Mouse (Mus musculus): Measurements from ENCODE around the gene Dmxl2. TPM values are rescaled to one million over a fixed set of nuclear protein-coding genes. Genes with fewer than 3 reads are reported as not detected.
A peak's percentile ranks its signal among the peaks of the same experiment; 100 is the strongest.

Gene Dmxl2
- polyA plus RNA-seq, 1 experiment, result 34.5 TPM

GRCm38 (mm10) chr9:54342026-54342425 is 159.4 kb downstream of the Dmxl2 start:
- H3K4me1 ChIP-seq (ENCODE audit: control insufficient read depth, insufficient read depth, low read length), result no peaks in the 10 kb centered on the region
- H3K4me3 ChIP-seq (ENCODE audit: insufficient read depth, low read length), result no peak overlapping the region
- no peak overlapping the region for H3K27ac ChIP-seq (ENCODE audit: insufficient read depth, low read depth, low read length)
- TF ChIP-seq CTCF (IDR thresholded peaks at IDR 0.05; ENCODE audit: low read depth, low read length), result no peak
- no peak for TF ChIP-seq POLR2A (IDR thresholded peaks at IDR 0.05; ENCODE audit: borderline replicate concordance, low read depth, low read length)

DNA sequence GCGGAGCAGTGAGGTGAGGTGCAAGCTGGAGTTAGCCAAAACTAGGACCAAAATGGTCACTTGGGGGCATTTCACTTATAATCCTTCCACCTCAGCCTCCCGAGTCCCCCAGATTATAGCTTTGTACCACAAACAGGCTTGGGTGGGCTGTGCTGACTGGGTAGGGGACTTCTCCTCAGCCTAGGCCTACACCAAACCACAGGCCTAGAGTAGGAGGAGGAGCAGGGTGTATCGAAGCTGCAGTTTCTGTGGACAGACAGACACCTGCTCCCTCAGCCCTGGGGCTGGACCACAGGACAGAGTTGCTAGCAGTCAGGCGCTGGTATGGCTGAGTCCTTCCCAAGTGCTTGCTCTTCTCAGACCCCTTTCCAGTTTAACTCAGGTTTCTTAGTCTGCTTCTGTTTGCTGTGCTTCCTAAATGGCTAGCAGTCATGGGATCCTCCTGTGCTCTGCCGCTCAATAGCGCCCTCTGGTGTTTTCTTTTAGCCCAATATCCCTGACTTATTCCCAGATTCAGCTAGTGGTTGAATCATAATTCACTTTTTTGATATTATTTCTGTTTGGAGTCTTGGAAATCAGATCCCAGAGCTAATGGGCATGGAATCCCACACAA is 164.8 kb downstream of the Dmxl2 start:
- TF ChIP-seq POLR2A (IDR thresholded peaks at IDR 0.05; ENCODE audit: borderline replicate concordance, low read depth, low read length), result no peak
- TF ChIP-seq CTCF (IDR thresholded peaks at IDR 0.05; ENCODE audit: low read depth, low read length), result peak; percentile 41
- Histone ChIP-seq H3K27ac (ENCODE audit: insufficient read depth, low read depth, low read length) (no peak overlapping the region), H3K4me1 (ENCODE audit: control insufficient read depth, insufficient read depth, low read length) (no peaks in the 10 kb centered on the region), H3K4me3 (ENCODE audit: insufficient read depth, low read length) (no peak overlapping the region)

DNA sequence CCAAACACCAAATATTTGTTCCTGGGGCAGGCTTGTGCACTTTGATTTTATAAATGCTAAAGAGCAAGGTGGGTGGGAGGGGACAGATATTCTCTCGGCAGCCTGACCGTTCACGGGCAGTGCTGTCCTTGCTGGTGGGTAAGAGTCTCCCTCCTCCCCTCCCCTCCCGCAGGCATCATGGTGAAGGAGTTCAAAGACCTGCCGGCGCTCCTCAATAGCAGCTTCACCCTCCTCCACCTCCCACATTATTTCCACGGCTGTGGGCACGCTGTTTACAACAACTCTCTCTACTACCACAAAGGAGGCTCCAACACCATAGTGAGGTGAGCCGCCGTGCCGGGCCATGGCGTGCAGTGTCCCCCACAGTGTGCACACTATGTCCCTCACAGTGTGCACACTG is 165.8 kb downstream of the Dmxl2 start:
- no peak for TF ChIP-seq POLR2A (IDR thresholded peaks at IDR 0.05; ENCODE audit: borderline replicate concordance, low read depth, low read length)
- no peak for TF ChIP-seq CTCF (IDR thresholded peaks at IDR 0.05; ENCODE audit: low read depth, low read length)
- Histone ChIP-seq H3K27ac (ENCODE audit: insufficient read depth, low read depth, low read length) (no peak overlapping the region), H3K4me3 (ENCODE audit: insufficient read depth, low read length) (no peak overlapping the region), H3K4me1 (ENCODE audit: control insufficient read depth, insufficient read depth, low read length) (no peaks in the 10 kb centered on the region)

DNA sequence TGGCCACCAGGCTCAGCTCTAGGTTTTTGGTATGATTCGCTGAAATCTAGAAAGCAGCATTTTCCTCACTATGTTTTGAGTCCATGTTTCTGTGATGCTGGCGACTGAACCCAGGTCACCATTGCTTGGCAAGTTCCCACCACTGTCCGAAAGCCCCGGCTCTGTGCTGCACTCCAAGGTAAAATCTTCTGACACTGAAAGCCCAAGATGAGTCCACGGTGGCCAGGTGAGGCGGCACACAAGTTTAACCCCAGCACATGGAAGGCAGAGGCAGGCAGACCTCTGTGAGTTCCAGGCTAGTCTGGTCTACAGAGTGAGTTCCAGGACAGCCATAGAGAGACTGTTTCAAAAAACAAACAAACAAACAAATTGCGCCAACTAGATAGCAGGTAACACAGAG is 172.2 kb downstream of the Dmxl2 start:
- H3K4me3 ChIP-seq (ENCODE audit: insufficient read depth, low read length), result no peak overlapping the region
- no peak for TF ChIP-seq POLR2A (IDR thresholded peaks at IDR 0.05; ENCODE audit: borderline replicate concordance, low read depth, low read length)
- TF ChIP-seq CTCF (IDR thresholded peaks at IDR 0.05; ENCODE audit: low read depth, low read length), result no peak
- H3K4me1 ChIP-seq (ENCODE audit: control insufficient read depth, insufficient read depth, low read length), result no peaks in the 10 kb centered on the region
- no peak overlapping the region for H3K27ac ChIP-seq (ENCODE audit: insufficient read depth, low read depth, low read length)

DNA sequence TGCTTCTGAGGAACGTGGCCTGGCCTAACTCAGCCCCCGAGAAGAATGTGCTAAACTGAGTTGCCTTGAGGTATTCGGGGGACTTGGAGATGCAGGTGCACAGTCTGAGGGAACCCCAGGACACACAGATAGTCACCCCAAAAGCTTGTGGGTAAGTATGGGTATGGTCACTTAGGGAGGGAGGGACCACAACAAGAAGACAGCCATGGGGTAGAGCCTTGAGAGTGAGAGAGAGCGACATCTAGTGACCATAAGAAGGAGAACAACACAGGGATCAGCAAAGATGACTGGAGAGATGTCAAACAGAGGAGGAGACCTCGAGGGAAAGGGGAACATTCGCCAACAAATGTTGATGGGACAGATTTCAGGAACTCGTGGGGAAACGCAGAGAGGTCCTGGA is 178.0 kb downstream of the Dmxl2 start:
- Histone ChIP-seq H3K4me1 (ENCODE audit: control insufficient read depth, insufficient read depth, low read length) (no peaks in the 10 kb centered on the region), H3K27ac (ENCODE audit: insufficient read depth, low read depth, low read length) (no peak overlapping the region), H3K4me3 (ENCODE audit: insufficient read depth, low read length) (no peak overlapping the region)
- TF ChIP-seq CTCF (IDR thresholded peaks at IDR 0.05; ENCODE audit: low read depth, low read length), result 0 out of 2 replicates have a peak, but pooled peaks have one; percentile 24
- TF ChIP-seq POLR2A (IDR thresholded peaks at IDR 0.05; ENCODE audit: borderline replicate concordance, low read depth, low read length), result no peak

DNA sequence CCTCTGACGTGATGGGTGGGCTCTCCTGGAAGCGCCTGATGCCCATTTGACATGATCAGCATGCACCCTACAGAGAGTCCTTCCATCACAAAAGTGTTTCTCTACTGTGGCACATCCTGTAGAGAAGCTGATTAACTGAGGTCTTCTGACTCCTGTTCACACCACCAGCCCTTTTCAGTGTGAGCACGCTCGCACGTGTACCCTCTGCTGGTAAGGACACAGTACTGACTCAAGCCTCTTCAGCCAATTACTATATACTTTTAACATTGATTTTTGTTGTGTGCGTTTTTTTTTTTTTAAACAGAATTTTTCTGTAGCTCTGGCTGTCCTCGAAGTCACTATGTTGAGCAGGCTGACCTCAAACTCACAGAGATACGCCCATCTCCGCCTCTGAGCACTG is 185.1 kb downstream of the Dmxl2 start:
- no peak for TF ChIP-seq POLR2A (IDR thresholded peaks at IDR 0.05; ENCODE audit: borderline replicate concordance, low read depth, low read length)
- TF ChIP-seq CTCF (IDR thresholded peaks at IDR 0.05; ENCODE audit: low read depth, low read length), result no peak
- Histone ChIP-seq H3K4me3 (ENCODE audit: insufficient read depth, low read length) (no peak overlapping the region), H3K27ac (ENCODE audit: insufficient read depth, low read depth, low read length) (no peak overlapping the region), H3K4me1 (ENCODE audit: control insufficient read depth, insufficient read depth, low read length) (no peaks in the 10 kb centered on the region)

Other genes starting within 250 kb of the Dmxl2 start
- gene Cyp19a1, start 233.5 kb downstream of the Dmxl2 start, polyA plus RNA-seq (2012; ENCODE audit: insufficient read depth, insufficient read length, missing spikeins), result not detected in 2 replicates
- not detected in 2 replicates for gene Gldn, start 215.1 kb downstream of the Dmxl2 start, polyA plus RNA-seq (2012; ENCODE audit: insufficient read depth, insufficient read length, missing spikeins)
- gene Sh2d7, start 37.4 kb upstream of the Dmxl2 start, polyA plus RNA-seq (2012; ENCODE audit: insufficient read depth, insufficient read length, missing spikeins), result not detected in 2 replicates
- gene Cib2, start 58.6 kb upstream of the Dmxl2 start, polyA plus RNA-seq (2012; ENCODE audit: insufficient read depth, insufficient read length, missing spikeins), result 14.4 and 14.6 TPM in 2 replicates
- gene Idh3a, start 84.7 kb upstream of the Dmxl2 start, polyA plus RNA-seq (2012; ENCODE audit: insufficient read depth, insufficient read length, missing spikeins), result 15.1 and 19.2 TPM in 2 replicates
- not detected in 2 replicates for gene Acsbg1, start 160.2 kb upstream of the Dmxl2 start, polyA plus RNA-seq (2012; ENCODE audit: insufficient read depth, insufficient read length, missing spikeins)
- gene Dnaja4, start 197.2 kb upstream of the Dmxl2 start, polyA plus RNA-seq (2012; ENCODE audit: insufficient read depth, insufficient read length, missing spikeins), result 0.19 and 0.27 TPM in 2 replicates
- 32.7 and 39.9 TPM in 2 replicates for gene Wdr61, start 232.9 kb upstream of the Dmxl2 start, polyA plus RNA-seq (2012; ENCODE audit: insufficient read depth, insufficient read length, missing spikeins)